ENCODE assay signal across 28 mouse cellular contexts in genomic region chr8:123188006-123188405, GRCm38 (mm10). TPM values are rescaled to one million over a fixed set of nuclear protein-coding genes. Genes with fewer than 3 reads are reported as not detected.
"Had no signal": no experiment of that assay in that cellular context is flagged by ENCODE, and none has a peak within 500 bp of the region (broad histone marks: within the 10 kb centered on the region; RNA-seq: fewer than 3 reads in every experiment).

No protein-coding gene starts in this region.

- H3K4me2 ChIP-seq: kidney, embryonic 15.5 days; limb, embryonic 12.5 days; limb, embryonic 15.5 days; liver, embryonic 11.5 days; lung, embryonic 14.5 days; midbrain, embryonic 11.5 days; midbrain, embryonic 15.5 days; neural tube, embryonic 13.5 days; stomach, embryonic 15.5 days had no signal

- H3K36me3 ChIP-seq: kidney, embryonic 15.5 days; limb, embryonic 12.5 days; limb, embryonic 15.5 days; midbrain, embryonic 15.5 days; neural tube, embryonic 13.5 days; stomach, embryonic 15.5 days had no signal

- ATAC-seq: liver, postnatal 0 days; midbrain, embryonic 15.5 days had no signal

- H3K9ac ChIP-seq: kidney, embryonic 15.5 days; limb, embryonic 12.5 days; limb, embryonic 15.5 days; liver, embryonic 14.5 days; liver, postnatal 0 days; lung, embryonic 14.5 days; midbrain, embryonic 15.5 days; neural tube, embryonic 13.5 days; stomach, embryonic 15.5 days had no signal

- DNase-seq: kidney, adult 8-10 months; kidney, postnatal 10 days; kidney, postnatal 36 days; layer of hippocampus, postnatal 36 days; liver, postnatal 0 days; lung, embryonic 14.5 days; lung, postnatal 10 days; lung, postnatal 4 days; retina, postnatal 1 day; right cerebral cortex, postnatal 25 days; spleen, adult 18-20 months; thymus, adult 18-20 months; thymus, postnatal 36 days had no signal

- H3K27me3 ChIP-seq: kidney, embryonic 15.5 days; limb, embryonic 12.5 days; limb, embryonic 15.5 days; midbrain, embryonic 15.5 days; neural tube, embryonic 13.5 days; stomach, embryonic 15.5 days had no signal

- H3K4me3 ChIP-seq: kidney, embryonic 15.5 days; left cerebral cortex, adult 2 months; limb, embryonic 12.5 days; limb, embryonic 15.5 days; midbrain, embryonic 15.5 days; neural tube, embryonic 13.5 days; stomach, embryonic 15.5 days had no signal

- H3K9me3 ChIP-seq: kidney, embryonic 15.5 days; limb, embryonic 12.5 days; limb, embryonic 15.5 days; midbrain, embryonic 15.5 days; neural tube, embryonic 13.5 days; stomach, embryonic 15.5 days had no signal

- H3K27ac ChIP-seq: kidney, embryonic 15.5 days; left cerebral cortex, adult 2 months; limb, embryonic 12.5 days; limb, embryonic 15.5 days; liver, embryonic 14.5 days; midbrain, embryonic 15.5 days; neural tube, embryonic 13.5 days; stomach, embryonic 15.5 days had no signal

RNA-seq across cellular contexts. Expression of gene Dpep1, which starts 2.0 kb away (rescaled TPM):
- total RNA-seq: left cerebral cortex, adult 2 months; left cerebral cortex, postnatal 10 days; left cerebral cortex, postnatal 36 days; megakaryocyte progenitor cell, adult 5-6 weeks; megakaryocyte-erythroid progenitor cell, adult 5-6 weeks; neutrophil, adult 5-6 weeks had no signal

RNA-seq across cellular contexts. Expression of gene Sult5a1, which starts 29.9 kb away (rescaled TPM):
- total RNA-seq: left cerebral cortex, postnatal 10 days; left cerebral cortex, postnatal 36 days; megakaryocyte progenitor cell, adult 5-6 weeks; megakaryocyte-erythroid progenitor cell, adult 5-6 weeks; neutrophil, adult 5-6 weeks had no signal
